Mouse (Mus musculus) cerebellum, adult 11-12 months (tissue): ENCODE measurements around the gene Trdn.

ENCODE experiments used
- DNase-seq: peaks from one replicate; pipeline ENCODE4 v3.0.0; 2022

Gene Trdn

GRCm38 (mm10) chr10:33375474-33376029, 295.2 kb downstream of the Trdn start:
- DNase-seq: no peak
